Mouse (Mus musculus) CH12.LX (cell line): ENCODE results near the gene Rrp1.
A peak's percentile ranks its signal among the peaks of the same experiment; 100 is the strongest.

Experiments
- CHD2 ChIP-seq: IDR thresholded peaks from 2 replicates; pipeline ENCODE4 v1.6.1; 2011; ENCODE audit warnings: low read length, improper control_type of control experiment
- ETS1 ChIP-seq: conservative IDR thresholded peaks from 2 replicates; pipeline ENCODE4 v1.6.1; 2012; ENCODE audit warnings: low read depth, mild to moderate bottlenecking, inconsistent platforms, low read length, improper control_type of control experiment, moderate library complexity
- MAZ ChIP-seq: IDR thresholded peaks from 2 replicates; pipeline ENCODE4 v1.6.1; 2012; ENCODE audit warnings: low read depth, mild to moderate bottlenecking, inconsistent platforms, low read length, improper control_type of control experiment, moderate library complexity
- MEF2A ChIP-seq: IDR thresholded peaks from 2 replicates; pipeline ENCODE4 v1.6.1; 2014; ENCODE audit warnings: low read depth, mild to moderate bottlenecking, inconsistent platforms, low read length, improper control_type of control experiment, borderline replicate concordance
- NELFE ChIP-seq: IDR thresholded peaks from 2 replicates; pipeline ENCODE4 v1.6.1; 2011; ENCODE audit warnings: low read depth, low read length, improper control_type of control experiment
- POLR2A ChIP-seq: IDR thresholded peaks from 2 replicates; pipeline ENCODE4 v1.6.1; 2011; ENCODE audit warnings: low read depth, mild to moderate bottlenecking, improper control_type of control experiment, low read length
- TCF12 ChIP-seq: IDR thresholded peaks from 2 replicates; pipeline ENCODE4 v1.6.1; 2014; ENCODE audit warnings: low read depth, mild to moderate bottlenecking, inconsistent platforms, low read length, improper control_type of control experiment

GRCm38 (mm10) chr10:78438094-78438493 is 25.3 kb upstream of the Rrp1 start:
- TF ChIP-seq NELFE (no peak; the same call in 1 of the 2 replicates), TCF12 (no peak), ETS1 (no peak), CHD2 (no peak), MAZ (no peak), MEF2A (peak; percentile 28; the same call in 1 of the 2 replicates), POLR2A (no peak)
